Mouse (Mus musculus) thymus, adult 2 months (tissue): ENCODE measurements around the gene Prex1.

Experiments
- CTCF ChIP-seq: fragments of 200-500 bp; IDR thresholded peaks from 2 replicates; pipeline ENCODE4 v1.5.1; 2012; ENCODE audit warnings: mild to moderate bottlenecking, control low read depth, low read length, moderate library complexity, borderline replicate concordance; ENCODE audit not compliant: control insufficient read depth, poor library complexity, insufficient read depth; ENCODE audit errors: extremely low read depth
- POLR2A ChIP-seq: fragments of 200-500 bp; IDR thresholded peaks from 2 replicates; pipeline ENCODE4 v1.6.1; 2012; ENCODE audit warnings: mild to moderate bottlenecking, low read length, control low read depth, moderate library complexity; ENCODE audit not compliant: control insufficient read depth, poor library complexity, insufficient read depth; ENCODE audit errors: extremely low read depth

DNA sequence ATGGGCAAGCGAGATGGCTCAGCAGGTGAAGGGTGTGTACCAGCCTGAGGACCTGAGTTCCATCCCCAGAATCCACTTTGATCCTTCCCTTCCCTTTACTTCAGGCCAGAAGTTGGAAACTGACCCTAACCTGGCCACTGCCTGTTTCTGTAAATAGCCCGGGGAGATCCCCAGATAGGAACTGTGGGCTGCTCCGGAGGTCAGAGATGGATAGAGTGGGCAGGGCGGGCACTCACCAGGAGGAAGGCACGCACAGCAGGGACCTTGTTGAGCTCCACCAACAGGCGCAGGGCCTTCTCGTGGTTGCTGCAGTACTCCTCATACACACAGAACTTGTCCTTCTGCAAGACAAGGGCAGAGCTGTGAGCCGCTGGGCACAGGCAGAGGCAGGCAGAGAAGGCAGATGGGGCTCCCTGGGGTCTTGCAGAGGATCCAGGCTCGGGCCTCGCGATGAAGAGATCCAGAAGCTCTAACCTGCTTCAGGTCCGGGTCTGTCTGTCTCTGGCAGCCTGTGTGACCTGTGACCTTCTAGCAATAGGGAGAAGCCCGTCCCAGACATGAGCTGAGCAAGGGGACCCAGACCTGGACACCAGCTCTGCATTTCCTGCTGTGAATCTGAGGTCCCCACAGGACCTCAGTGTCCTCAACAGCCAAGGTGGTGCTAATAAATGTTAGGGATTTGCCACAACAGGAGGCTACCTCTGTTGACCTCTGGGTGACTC is 75.4 kb downstream of the Prex1 start:
- TF ChIP-seq CTCF (no peak), POLR2A (no peak)
